Mouse (Mus musculus) thymus, postnatal 14 days (tissue): ENCODE measurements around the gene Lpin3.

Experiments
- DNase-seq: peaks from one replicate; pipeline ENCODE4 v3.0.0; 2021

Lpin3 gene

DNA sequence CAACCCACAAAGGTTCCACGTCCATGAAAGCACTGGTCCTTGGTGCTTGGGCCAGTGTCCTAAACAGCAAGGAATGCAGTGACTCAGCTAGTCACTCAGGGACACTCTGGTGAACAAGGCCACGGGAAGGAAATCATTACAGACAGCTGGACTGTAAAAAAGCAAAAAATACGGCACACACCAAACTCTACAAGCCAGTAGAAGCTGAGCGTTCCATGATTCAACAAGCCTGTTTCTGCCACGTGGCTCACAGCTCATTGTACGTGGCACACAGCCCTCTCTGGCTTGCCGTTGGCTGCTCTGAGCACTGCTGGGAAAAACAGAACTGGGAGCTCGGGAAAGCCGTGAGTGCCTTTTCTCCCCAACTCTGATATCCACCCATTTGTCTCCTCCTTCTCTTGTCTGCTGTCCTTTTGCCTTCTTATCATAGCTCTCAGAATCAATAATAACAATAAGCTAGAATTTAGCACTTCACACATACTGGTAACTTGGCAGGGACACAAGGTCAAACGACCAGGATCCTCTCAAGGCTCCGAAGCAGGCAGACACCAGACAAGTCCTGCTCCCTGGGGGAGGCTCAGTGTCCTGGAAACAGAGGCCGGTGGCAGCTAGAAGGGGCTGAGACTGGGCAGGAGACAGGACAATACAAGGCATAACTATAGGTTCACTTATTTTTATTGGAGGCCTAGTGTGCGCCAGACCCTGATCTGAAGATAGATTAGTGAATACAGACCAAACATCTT lies at the start of gene Lpin3:
Gene Lpin3, plus strand, starts transcription at position 218 of the 743 bp plus-strand sequence.
- DNase-seq = no peak

DNA sequence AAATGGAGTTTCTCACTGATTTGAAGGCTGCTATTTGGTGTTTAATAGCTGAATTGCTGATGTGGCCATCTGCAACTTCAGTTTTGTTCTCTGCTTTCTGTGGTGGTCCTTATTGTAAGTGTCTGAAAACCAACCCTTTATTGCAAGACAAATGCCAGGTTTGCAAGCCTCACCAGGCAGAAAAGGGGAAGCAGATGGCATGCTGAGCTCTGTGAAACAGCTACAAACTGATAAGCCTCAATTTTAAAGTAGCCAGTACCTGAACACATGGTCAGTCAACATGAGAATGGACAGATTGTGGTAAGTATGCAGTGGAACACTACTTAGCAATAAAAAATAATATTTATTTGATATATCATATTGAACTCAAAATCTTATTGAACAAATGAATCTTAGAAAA lies 39.6 kb upstream of the Lpin3 start:
- DNase-seq = no peak

DNA sequence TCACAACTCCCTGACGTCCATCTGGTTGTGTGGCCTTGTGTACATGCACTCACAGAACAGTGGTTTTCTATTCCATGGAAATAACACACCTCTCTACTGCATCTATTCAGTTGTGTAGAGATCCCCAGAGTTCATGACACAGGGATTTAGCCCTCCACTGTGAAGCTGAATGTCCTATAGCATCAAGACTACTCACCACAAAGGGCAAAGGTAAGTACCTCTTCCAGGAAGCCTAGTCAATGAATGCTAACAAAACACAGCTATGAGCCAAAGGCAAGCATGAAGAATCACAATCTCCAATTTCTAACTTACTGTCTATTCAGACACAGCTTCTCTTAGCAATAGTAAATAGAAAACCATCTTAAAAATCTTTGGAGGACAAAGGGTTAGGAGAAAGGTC lies 32.8 kb upstream of the Lpin3 start:
- DNase-seq = no peak

DNA sequence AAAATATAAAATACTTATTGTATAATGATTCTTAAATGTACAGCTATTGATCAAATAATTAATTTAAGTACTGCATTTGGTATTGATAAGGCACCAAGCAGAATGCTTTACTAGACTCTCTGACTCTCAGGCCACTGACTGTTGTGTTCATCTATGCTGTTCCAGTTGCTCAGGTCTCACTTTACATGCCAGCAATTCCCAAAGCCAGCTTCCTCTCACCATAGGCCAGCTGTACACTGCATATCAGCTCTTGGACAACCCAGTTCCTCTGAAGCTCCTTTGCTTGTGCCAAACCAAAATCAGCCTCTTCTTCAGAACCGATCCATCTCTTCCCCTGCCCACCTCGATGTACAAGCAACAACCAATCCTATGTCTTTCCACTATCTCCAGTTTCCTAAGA lies 32.3 kb upstream of the Lpin3 start:
- DNase-seq = no peak

DNA sequence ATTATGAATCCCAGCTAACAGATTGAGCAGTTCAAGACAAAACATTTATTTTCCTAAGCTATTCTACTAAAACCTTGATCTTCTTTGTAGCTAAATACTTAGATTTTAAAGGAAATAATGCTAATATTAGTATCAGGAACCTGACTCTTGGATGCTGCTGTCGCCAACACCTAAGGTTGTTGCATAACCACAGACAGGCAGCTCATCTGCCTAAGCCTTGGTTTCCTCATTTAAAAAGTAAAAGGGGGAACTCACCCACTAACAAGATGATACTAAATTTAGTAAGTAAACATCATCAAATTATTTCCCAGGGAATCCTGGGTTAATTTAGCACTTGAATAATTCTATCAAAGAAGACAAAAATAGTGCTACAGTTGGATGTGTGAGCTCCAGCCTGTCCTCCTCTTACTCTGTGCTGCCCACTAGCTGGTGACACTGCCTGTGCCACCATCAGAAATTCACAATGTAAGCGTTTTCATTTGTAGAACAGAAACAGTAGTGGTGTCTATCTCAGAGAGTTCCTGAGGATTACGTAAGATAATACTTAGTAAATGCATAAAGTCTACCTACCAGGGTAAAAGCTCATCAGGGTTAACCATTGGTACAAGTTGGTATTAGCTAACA lies 30.7 kb upstream of the Lpin3 start:
- DNase-seq = no peak

DNA sequence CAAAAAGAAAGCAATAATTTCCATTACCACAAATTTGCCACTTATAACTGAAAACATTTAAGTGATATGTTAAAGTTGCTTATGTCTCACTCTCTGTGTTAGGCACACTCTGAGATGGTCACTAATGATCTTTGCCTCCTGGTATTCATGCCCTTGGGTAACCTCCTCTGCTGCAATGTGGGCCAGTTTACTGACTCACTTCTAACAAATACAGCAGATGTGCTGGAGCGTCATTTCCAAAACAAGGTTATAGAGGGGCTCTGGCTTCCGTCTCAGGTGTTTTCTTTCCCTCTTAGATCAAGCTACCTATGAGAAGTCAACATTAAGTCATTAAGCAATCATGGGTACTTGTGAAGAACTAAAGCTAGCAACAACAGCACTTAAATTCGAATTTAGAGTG lies 30.1 kb upstream of the Lpin3 start:
- DNase-seq = no peak

DNA sequence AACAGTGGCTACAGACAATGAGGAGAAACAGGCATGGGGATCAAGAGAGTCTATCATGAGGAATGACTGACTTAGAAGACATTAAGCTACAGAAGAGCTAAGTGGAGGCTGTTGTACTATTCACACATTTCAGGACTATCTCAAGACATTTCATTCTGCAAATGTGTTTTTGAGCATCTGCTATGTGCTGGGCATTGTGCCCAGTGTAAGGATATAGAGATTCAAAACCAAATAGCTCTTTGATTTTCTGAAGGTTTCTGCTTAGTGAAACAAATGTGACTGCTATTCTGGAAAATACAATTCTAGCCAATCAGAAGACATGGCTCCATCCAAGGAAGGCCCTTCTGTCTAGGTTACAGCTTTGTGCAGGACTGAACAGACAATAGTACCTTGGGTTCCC lies 25.8 kb upstream of the Lpin3 start:
- DNase-seq = no peak

DNA sequence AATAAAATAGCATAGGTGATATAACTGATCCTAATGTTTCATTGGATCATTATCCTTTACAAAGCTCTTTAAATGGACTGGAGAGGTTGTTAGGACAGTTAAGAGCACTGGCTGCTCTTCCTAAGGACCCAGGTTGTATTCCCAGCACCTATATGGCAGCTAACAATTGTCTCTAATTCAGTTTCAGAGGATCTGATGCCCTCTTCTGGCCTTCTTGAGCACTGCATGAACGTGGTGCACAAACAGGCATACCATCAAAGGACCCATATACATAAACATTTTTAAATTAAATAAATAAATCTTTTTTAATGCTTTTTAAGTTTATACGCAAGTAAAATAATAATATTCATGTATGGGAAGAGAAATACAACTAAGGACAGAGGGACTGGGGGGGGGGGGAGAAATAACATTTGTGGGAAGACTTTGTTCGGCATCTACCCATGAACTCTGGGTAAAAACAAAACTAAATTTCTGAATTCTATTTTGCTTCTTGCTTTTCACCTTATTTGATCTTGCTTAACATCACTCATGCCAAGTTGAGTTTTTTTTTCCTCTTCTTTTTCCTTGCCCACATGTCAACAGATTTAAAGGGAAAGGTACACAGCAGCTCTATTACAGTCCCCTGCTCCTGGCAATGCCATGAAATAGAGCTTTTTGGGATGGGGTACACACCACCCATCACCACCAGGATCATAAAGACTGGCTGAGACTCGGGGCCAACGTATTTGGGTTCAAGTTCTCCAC lies 23.9 kb upstream of the Lpin3 start:
- no peak for DNase-seq

DNA sequence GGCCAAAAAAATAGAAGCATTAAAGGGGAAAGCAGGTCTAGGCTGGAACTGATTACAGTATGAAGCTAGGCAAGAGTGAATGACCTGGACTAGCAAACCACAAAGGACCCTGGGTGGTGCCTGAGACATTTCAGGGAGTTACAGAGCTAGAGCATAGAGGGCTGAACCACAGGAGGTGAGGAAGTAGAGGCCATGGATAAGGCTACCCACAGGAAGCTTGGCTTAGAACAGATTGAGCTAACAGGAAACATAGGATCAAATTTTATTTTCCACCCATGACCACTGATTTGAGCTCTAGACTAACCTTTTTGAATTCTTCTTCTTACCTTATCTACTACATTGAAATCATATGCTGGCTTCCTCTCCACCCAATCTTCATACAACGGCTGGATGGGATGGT lies 20.1 kb upstream of the Lpin3 start:
- DNase-seq = no peak

DNA sequence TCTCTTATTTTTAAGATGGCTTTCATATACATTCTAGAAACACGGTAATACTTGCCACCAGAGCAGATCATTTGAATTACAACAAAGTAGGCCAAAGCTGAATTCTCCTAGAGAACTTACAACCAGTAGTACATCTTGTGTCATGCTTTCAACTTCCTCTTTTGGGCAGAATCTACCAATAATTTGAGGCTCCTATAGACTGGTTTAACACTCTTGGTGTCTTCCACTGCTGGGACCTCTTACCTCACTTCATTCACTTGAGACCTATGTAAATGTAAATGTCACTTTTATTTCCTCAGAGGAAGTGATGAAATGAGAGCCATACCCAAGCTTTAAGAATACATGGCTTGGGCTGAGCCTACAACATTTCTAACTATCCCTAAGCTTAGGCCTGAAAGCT lies 16.4 kb upstream of the Lpin3 start:
- DNase-seq = no peak

DNA sequence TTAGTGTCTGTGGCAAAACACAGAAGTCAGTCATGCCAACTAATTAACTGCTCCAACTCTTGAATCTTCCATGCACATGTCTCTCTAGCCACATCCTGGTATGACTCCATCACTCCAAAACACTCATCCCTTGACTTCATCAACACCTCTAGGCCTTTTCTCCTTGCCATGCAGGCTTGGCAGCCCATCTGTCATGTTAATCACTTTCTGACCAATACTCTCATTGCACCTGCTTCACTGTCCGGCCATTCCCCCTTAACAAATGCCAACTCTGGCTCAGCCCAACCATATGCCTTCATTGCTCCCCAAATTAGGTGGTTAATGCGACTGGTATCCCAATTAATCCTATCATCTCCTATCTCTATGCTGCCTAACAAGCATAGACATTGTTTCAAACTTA lies 15.2 kb upstream of the Lpin3 start:
- no peak for DNase-seq

DNA sequence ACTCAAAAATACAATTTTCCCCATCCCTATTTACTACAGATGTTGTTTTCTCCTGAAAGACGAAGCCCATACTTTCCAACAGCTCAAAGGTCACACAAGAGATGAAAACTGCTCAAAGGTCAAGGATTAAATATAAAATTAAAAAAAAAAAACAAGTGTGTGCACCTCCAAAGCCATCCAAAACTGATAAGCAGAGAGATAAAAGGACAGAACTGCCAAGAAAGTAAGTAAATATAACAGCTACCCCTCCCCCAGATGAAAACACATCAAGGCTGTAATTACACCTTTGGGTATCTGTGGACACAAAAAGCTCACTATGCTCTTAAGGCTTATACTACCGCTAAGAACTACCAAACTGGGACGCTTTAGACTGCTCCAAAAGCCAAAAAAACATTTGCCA lies 11.0 kb upstream of the Lpin3 start:
- no peak for DNase-seq

DNA sequence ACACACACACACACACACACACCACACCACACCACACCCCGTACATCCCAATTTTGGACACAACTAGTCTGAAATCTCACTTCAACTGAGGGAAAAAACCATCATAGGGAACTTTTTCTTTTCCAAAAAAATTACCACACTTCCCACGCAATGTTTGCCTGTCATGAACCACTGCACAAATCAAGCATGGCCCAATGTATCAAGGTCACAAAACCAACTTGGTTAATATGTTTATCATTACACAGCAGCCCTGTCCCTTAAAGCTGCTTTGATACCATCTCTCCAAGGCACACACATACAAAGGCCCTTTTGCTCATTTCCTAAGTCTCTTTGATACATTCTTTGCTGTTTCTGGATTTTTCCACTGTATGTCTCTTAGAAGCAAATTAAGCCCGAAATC lies 9.2 kb upstream of the Lpin3 start:
- DNase-seq = no peak

DNA sequence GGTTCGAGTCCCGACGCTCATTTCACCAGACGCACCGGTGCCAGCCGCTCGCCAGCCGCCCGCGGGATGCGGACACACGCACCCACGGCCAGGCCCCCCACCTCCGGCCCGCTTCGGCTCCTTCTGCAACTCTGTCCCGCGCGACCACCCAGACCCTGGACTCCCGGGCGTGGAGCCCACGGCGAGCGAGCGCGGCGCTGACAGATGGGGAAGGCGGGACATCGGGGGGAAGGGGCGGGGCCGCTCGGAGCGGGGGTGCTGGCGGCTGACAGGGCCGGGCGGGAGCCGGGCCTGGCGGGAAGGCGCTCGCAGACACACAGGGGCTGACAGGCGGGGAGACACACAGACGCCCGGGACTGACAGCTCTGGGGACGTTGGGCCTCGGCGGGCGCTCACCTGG lies 8.1 kb upstream of the Lpin3 start:
- peak; percentile 87 for DNase-seq

DNA sequence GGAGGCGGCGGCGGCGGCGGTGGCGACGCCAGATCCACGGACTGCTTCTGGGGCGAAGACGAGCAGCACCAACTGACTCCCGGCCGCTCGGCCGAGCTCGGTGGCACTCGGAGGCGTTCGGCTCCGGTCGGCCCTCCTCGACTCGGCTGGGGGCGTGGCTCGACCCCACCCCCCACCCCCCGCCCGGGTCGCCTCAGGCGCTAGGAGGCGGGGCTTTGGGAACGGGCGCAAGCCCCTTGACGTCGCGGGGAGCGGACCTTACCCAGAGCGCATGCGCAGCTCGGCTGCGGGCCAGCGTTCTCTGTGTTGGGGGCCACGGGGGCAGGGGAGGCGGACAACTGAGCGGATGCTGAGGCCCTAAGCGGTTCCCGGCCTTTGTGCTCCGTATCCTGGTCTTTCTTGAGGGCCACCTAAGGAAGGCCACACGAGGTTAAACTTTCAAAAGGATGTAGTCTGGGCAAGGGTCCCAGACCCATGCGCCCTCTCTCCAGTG lies 7.5 kb upstream of the Lpin3 start, which contains the start of gene Zhx3:
Gene Zhx3, minus strand, starts transcription at position 109 of the 493 bp plus-strand sequence.
- DNase-seq = peak; percentile 95

DNA sequence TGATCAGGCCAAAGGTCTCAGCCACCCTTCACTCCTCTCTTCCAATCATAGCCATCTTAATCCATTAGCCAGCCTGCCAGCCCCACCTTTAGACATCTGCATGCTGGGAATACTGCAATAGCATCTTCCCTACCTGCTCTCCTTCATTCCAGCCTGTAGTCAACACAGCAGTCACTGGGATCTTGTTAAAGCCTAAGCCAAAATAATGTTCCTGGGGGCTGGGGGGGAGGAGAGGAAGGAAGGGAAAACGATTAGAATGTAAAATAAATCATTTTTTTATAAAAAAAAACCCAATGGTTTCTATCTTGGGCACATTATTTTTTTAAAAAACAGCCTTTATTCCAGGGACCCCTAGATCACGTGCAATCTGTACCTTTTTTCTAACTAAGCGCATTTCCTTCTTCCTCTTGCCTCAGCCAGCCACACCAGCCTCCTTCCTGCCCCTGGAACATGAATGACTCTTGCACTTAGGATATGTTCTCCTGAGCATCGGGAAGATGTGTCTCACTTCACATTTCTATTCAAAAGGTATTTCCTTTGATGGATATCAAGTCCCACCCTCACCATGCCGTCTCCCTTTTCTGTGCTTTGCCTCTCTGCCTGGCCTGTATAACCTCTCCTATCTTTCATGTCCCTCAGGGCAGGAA lies 6.1 kb upstream of the Lpin3 start:
- DNase-seq = no peak

DNA sequence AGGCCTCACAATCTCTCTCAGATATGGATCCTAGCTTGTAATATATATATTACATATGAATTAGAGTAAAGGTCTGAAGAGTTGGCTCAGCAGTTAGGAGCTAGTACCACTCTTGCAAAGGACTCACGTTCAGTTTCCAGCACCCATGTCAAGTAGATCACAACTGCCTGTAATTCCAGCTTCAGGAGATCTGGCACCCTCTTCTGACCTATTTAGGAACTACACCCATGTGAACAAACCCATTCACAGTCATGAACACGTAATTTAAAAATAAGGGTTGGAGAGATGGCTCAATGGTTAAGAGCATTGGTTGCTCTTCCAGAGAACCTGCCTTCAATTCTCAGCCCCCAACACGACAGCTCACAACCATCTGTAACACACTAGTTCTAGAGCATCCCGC lies 4.4 kb upstream of the Lpin3 start:
- peak; percentile 20 for DNase-seq

DNA sequence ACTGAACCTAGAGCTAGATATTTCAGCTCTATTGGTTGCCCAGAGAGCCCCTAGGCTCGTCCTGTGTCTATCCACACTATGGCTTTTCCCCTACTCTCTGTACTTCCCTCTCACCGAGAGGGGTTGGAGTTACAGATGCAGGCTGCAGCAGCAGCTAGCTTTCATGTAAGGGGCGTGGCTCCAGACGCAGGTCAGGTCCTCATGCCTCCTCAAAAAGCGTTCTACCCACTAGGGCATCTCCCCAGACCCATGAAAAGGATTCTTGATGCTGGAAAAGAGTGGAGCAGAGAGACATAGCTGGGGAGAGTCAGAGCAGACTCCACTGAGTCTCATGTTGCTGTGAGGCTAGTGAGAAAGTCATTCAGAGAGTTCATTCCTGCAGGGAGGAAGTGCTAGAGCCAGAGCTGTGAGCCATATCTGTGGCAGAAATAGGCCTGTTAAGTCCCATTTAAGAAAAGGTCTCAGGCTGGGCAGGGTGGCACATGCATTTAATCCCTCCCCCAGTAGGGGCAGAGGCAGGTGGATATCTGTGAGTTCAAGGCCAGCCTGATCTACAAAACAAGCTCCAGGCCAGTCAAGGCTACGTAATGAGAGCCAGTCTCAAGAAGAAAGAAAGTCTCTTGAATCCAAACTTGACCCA lies 1.1 kb downstream of the Lpin3 start:
- no peak for DNase-seq

DNA sequence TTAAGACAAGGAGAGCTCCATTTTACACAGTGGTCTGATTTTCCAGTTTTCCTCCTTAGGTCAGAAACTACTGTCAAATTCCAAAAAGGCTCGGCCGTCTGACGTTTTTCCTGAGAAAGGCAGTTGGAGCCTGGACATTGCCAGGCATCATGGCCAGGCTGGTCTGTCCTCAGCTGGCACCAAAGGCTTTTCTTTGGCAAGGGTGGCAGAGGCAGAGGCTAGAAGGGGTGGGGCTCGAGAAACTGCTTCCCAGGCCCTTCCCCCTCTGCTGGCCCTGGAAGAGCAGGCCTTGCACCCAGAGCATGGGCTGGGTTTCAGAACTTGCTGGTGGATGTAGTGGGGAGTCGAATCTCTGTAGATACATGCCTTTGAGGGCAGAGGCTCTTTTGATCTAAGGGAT lies 2.0 kb downstream of the Lpin3 start:
- no peak for DNase-seq

DNA sequence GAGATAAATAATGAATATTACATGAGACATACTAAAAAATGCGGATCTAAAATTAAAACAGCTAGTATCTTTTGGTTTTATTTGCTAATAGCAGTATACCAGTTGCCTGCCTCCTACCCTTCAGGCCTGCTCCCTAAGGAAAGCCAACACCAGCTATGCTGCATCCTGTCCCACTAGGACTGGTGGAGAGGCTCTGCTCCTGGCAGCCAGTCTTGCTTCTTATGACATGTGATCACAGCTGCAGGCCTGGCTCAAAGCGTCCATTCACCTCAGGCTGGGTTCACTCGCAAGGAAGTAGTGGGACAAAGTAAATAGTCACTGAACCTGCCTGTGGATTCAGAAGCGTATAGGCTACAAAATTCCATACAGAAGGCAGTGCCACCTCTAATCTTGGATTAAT lies 3.4 kb downstream of the Lpin3 start:
- DNase-seq = no peak

DNA sequence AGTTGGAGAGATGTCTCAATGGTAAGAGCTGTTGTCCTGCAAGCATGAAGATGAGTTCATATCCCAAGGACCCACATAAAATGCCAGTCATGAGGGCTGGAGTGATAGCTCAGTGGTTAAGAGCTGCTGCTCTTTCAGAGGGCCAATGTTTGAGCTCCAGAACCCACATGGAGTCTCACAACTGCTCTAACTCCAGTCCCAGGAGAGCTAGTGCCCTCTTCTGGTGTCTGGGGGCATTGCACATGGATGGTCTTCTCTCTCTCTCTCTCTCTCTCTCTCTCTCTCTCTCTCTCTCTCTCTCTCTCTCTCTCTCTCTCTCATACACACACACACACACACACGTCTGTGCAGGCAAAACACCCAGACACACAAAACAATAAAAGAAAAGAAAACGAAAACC lies 4.4 kb downstream of the Lpin3 start:
- DNase-seq = peak; percentile 71

DNA sequence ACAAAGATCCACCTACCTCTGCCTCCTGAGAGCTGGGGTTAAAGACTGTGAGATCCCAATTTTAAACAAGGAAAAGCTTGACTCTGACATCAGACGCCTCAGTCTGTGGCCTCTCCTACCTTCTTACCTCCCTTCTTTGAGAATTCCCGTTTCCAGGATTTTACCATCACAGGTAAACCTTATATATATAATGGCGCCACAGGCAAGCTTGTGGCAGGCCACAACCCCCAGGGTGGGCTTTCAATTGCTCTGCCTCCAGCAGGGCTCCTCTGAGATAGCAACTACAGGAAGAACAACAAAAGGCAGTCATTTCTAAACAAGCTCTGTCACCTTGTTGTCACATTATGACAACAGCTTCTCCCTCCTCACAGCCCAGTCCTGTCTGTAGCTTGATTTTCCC lies 5.8 kb downstream of the Lpin3 start:
- no peak for DNase-seq

DNA sequence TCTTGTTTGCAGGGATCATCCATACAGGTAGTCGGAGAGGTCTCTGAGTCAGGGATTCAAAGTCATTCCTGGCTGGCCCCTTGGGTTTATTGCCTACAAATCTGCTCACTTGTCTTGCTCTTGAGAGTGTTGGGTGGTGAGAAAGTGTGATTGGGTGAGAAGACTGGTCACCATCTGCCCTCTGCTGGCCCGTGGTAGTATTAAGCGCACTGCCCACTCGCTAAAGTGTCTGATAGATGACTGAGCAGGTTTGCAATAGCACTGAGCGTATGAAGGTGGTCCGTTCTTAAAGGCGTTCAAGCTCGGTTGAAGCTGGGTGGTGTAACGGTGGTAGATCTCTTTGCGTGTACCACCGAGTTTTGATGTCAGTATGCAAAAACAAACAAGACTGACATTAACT lies 6.8 kb downstream of the Lpin3 start:
- peak; percentile 64 for DNase-seq
